Mouse (Mus musculus) heart, embryonic 15.5 days (tissue): ENCODE data around the gene Lfng. TPM values are rescaled to one million over a fixed set of nuclear protein-coding genes. Genes with fewer than 3 reads are reported as not detected.

Source experiments
- polyA plus RNA-seq: library from polyadenylated mRNA; unstranded; fragments of >200 nt; fragmentation: Nextera tagmentation; extraction: Ambion mirVana; gene quantifications from 2 replicates; pipeline ENCODE4 v1.2.1, GENCODE M21; 2015

The Lfng gene
- polyA plus RNA-seq, 1 experiment from 2014 or later, result 5.0 TPM

Other genes starting within 250 kb of the Lfng start
- 14.8 and 17.5 TPM in 2 replicates for gene Snx8, start 218.1 kb upstream of the Lfng start, polyA plus RNA-seq
- gene Eif3b, start 188.0 kb upstream of the Lfng start, polyA plus RNA-seq, result 68.9 and 97.8 TPM in 2 replicates
- gene Gm4869, start 161.7 kb upstream of the Lfng start, polyA plus RNA-seq, result 0.09 TPM in 1 of 2 replicates, not detected in the other
- gene Chst12, start 101.8 kb upstream of the Lfng start, polyA plus RNA-seq, result 12.2 and 17.4 TPM in 2 replicates
- 1.1 TPM in 1 of 2 replicates, not detected in the other for gene Grifin, start 42.2 kb upstream of the Lfng start, polyA plus RNA-seq
- 20.3 and 28.9 TPM in 2 replicates for gene Ttyh3, start 41.7 kb downstream of the Lfng start, polyA plus RNA-seq
- 8.2 and 10.0 TPM in 2 replicates for gene Iqce, start 95.1 kb downstream of the Lfng start, polyA plus RNA-seq
- 12.2 and 16.9 TPM in 2 replicates for gene Brat1, start 97.7 kb downstream of the Lfng start, polyA plus RNA-seq
- 0.72 and 1.0 TPM in 2 replicates for gene Amz1, start 116.8 kb downstream of the Lfng start, polyA plus RNA-seq
- gene Gna12, start 223.1 kb downstream of the Lfng start, polyA plus RNA-seq, result 37.9 and 53.4 TPM in 2 replicates